Mouse (Mus musculus) liver, postnatal 0 days (tissue): ENCODE measurements around the gene C530008M17Rik. TPM values are rescaled to one million over a fixed set of nuclear protein-coding genes. Genes with fewer than 3 reads are reported as not detected.

ENCODE experiments used
- ATAC-seq: fragments of 200-750 bp; cut with Nextera tagmentation; 2 replicates; pipeline ENCODE4 v1.8.0; 2017; ENCODE audit warnings: mild to moderate bottlenecking, moderate library complexity
- DNase-seq: peaks from one replicate; pipeline ENCODE4 v3.0.0-alpha.2; 2016
- H3K27ac ChIP-seq: fragments of 300-500 bp; sonication (generic); 2 replicates; pipeline ENCODE4 v1.5.1; 2014; ENCODE audit warnings: antibody characterized with exemption, moderate library complexity, mild to moderate bottlenecking, low read depth
- H3K27me3 ChIP-seq: fragments of 300-500 bp; sonication (generic); 2 replicates; pipeline ENCODE4 v1.6.1; 2014; ENCODE audit warnings: low read length, control low read depth, mixed read lengths; ENCODE audit not compliant: insufficient read depth
- H3K36me3 ChIP-seq: fragments of 300-500 bp; sonication (generic); replicated peaks from 2 replicates; pipeline ENCODE4 v1.6.1; 2014; ENCODE audit warnings: mild to moderate bottlenecking, control low read depth, low read length, moderate library complexity, mixed read lengths; ENCODE audit not compliant: insufficient read depth
- H3K4me1 ChIP-seq: fragments of 300-500 bp; sonication (generic); 2 replicates; pipeline ENCODE4 v1.6.1; 2014; ENCODE audit warnings: antibody characterized with exemption, mild to moderate bottlenecking, control low read depth; ENCODE audit not compliant: insufficient read depth
- H3K4me2 ChIP-seq: fragments of 300-500 bp; sonication (generic); 2 replicates; pipeline ENCODE4 v1.6.1; 2014; ENCODE audit warnings: low read depth, mild to moderate bottlenecking, low read length, moderate library complexity, mixed read lengths
- H3K4me3 ChIP-seq: fragments of 300-500 bp; sonication (generic); 2 replicates; pipeline ENCODE4 v1.5.1; 2014; ENCODE audit warnings: low read depth, low read length
- H3K9ac ChIP-seq: fragments of 300-500 bp; sonication (generic); replicated peaks from 2 replicates; pipeline ENCODE4 v1.6.1; 2014; ENCODE audit warnings: mild to moderate bottlenecking, moderate library complexity
- H3K9me3 ChIP-seq: fragments of 300-500 bp; sonication (generic); 2 replicates; pipeline ENCODE4 v1.6.1; 2016; ENCODE audit warnings: mild to moderate bottlenecking, control low read depth, low read length, mixed read lengths
- CTCF ChIP-seq: sonication (generic); IDR thresholded peaks from 2 replicates; pipeline ENCODE4 v1.5.1; 2016; ENCODE audit warnings: antibody characterized with exemption, low read depth
- EP300 ChIP-seq: IDR thresholded peaks from 2 replicates; pipeline ENCODE4 v1.6.1; 2016; ENCODE audit warnings: antibody characterized with exemption, low read depth, mild to moderate bottlenecking
- WGBS: fragments of 180-500 bp; shearing (Covaris S2); extraction: QIAGEN DNeasy Blood & Tissue Kit; methylation state at CpG from one replicate; pipeline ENCODE4 v1.1.7; 2014; ENCODE audit not compliant: insufficient replicate concordance; 5-methylcytosine and 5-hydroxymethylcytosine counted together
- polyA plus RNA-seq: library from polyadenylated mRNA; unstranded; fragments of >200 nt; fragmentation: Nextera tagmentation; extraction: Ambion mirVana; gene quantifications from 2 replicates; pipeline ENCODE4 v1.2.1, GENCODE M21; 2015

The C530008M17Rik gene
- polyA plus RNA-seq, 1 experiment from 2014 or later: 3.9 TPM

DNA sequence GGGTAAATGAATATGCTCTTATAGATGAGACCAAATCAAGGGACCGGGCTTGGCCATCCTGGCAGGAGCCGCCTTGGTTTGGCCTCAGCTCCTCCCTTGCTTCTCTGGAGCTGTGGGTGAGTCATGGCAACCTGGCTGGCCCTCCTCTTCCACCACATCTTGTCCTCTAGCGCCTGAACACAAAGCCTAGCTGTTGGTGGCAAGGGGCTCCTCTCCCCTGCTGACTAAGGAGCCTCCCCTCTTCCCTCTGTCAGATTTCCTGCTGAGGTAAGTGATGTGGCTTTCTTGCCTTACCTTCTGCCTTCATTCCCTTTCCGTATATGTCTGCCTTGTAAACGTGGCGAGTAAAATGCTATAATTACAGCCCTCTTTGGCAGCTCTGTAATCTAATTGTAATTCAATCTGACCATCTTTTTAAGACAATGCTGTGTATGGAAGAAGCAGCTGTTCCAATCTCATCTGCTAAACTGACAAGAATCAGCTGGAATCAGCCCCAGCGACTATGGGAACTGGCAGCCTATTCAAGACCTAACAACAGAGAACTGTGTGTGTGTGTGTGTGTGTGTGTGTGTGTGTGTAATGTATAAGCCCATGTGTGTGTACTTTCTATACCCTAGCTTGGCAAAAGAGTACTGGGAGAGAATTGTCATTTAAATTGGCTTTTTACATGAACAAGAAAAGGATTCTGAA is 126.2 kb downstream of the C530008M17Rik start:
- no peak overlapping the region for H3K27ac ChIP-seq
- ATAC-seq: no peak

DNA sequence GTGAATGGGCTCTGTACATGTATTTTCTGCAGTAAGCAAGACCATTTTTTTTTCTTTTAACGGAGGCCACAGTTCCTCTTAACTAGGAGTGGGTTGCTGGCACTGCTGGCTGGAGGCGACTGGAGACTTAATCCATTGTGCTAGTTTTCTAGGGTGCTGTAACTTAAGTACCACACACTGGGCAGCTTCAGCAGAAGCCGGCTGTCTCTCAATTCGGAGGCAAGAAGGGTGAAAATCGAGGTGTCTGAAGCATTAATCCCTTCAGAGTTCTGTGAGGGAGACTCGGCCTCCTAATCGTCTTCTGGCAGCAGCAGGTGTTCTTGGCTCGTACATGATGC is 126.8 kb downstream of the C530008M17Rik start:
- WGBS: 78% methylated on average over 8 of the region's 8 CpGs
- H3K4me2 ChIP-seq: no peak overlapping the region
- H3K27me3 ChIP-seq: no peaks in the 10 kb centered on the region
- no peak overlapping the region for H3K9ac ChIP-seq
- H3K4me1 ChIP-seq: 0 out of 2 replicates have a peak, but pooled peaks cover 2% of the 10 kb centered on the region
- H3K4me3 ChIP-seq: no peak overlapping the region
- no peaks in the 10 kb centered on the region for H3K9me3 ChIP-seq
- no peaks in the 10 kb centered on the region for H3K36me3 ChIP-seq
- H3K27ac ChIP-seq: no peak overlapping the region
- DNase-seq (no peak), ATAC-seq (no peak)
- TF ChIP-seq CTCF: no peak
- TF ChIP-seq EP300: no peak

More for the DNA sequence above, 126.2 kb downstream of the C530008M17Rik start:
- 75% methylated on average over 7 of the region's 7 CpGs for WGBS
- no peak overlapping the region for H3K4me3 ChIP-seq
- no peaks in the 10 kb centered on the region for H3K36me3 ChIP-seq
- TF ChIP-seq CTCF: no peak
- 0 out of 2 replicates have a peak, but pooled peaks cover 2% of the 10 kb centered on the region for H3K4me1 ChIP-seq
- H3K27me3 ChIP-seq: no peaks in the 10 kb centered on the region
- DNase-seq: no peak
- no peak overlapping the region for H3K4me2 ChIP-seq
- H3K9ac ChIP-seq: no peak overlapping the region
- no peaks in the 10 kb centered on the region for H3K9me3 ChIP-seq

DNA sequence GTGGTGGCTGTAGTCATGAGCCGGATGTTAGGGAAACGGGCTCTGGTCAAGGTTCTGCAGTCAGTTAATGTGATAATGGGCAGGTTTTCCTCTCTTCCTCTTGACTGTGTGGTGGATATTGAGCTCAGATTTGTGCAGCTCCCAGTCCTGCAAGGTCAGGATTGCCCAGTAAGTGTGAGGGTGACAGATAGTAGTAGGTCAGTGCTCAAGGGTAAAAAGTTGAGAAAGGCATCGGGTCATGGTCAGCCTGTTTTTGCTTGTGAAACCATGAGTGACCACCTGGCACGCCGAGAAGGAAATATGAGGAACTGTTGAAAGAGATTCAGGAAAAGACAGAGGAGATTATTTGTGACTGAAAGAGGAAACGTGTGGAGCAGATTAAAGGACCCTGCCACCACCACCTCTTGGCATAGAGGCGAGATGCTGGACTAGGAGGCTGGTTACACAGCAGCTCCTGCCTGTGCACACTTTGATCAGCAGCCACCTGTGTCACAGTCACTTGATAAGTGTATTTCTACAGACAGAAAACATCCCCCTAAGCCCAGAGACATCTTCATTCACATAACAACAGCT is 127.9 kb downstream of the C530008M17Rik start:
- no peak overlapping the region for H3K9ac ChIP-seq
- no peak overlapping the region for H3K4me2 ChIP-seq
- no peaks in the 10 kb centered on the region for H3K27me3 ChIP-seq
- 46% methylated on average over 7 of the region's 7 CpGs for WGBS
- TF ChIP-seq EP300 (no peak), CTCF (no peak)
- ATAC-seq: no peak
- no peak overlapping the region for H3K4me3 ChIP-seq
- 0 out of 2 replicates have a peak, but pooled peaks cover under 1% of the 10 kb centered on the region for H3K4me1 ChIP-seq
- no peaks in the 10 kb centered on the region for H3K36me3 ChIP-seq
- DNase-seq: no peak
- H3K27ac ChIP-seq: no peak overlapping the region
- no peaks in the 10 kb centered on the region for H3K9me3 ChIP-seq

DNA sequence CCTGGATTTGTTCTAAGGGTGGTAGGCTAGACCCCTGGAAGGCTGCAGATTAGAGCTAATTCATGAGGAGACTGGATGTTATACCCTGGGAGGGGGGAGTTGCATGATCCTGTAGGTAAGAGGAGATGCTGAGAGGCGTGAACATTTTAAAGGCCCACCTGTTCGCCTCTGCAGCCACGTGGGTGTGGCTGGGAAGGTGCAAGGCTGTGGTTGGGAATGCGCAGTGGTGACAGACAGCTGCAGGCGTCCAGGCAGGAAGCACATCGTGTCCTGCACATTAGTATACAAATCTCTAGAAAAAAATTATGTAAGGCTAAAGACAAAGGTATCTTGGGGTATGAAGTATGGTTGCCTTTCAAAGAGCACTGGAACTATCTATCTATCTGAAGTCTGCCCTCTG is 128.7 kb downstream of the C530008M17Rik start:
- H3K27me3 ChIP-seq: no peaks in the 10 kb centered on the region
- 75% methylated on average over 6 of the region's 6 CpGs for WGBS
- DNase-seq: no peak
- no peak overlapping the region for H3K4me2 ChIP-seq
- ATAC-seq: no peak
- H3K9ac ChIP-seq: no peak overlapping the region
- no peaks in the 10 kb centered on the region for H3K36me3 ChIP-seq
- no peak for TF ChIP-seq CTCF
- no peak for TF ChIP-seq EP300
- H3K27ac ChIP-seq: no peak overlapping the region
- no peaks in the 10 kb centered on the region for H3K9me3 ChIP-seq
- no peak overlapping the region for H3K4me3 ChIP-seq
- H3K4me1 ChIP-seq: no peaks in the 10 kb centered on the region

DNA sequence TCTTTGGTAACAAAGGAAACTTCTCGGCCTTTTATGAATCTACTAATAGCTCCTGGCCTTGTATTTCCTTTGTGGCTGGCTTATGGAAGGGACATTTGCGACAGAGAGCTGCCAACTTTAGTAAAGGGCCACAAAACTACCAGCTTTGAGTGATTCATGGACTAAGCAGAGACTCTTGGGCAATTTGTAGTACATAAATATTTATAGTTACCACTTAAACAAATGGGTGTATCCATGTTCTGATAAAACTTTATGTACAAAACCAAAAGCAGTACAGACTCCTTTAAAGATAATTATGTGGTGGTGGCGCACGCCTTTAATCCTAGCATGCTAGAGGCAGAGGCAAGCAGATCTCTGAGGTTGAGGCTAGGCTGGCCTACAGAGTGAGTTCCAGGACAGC is 133.6 kb downstream of the C530008M17Rik start:
- no peak for DNase-seq

DNA sequence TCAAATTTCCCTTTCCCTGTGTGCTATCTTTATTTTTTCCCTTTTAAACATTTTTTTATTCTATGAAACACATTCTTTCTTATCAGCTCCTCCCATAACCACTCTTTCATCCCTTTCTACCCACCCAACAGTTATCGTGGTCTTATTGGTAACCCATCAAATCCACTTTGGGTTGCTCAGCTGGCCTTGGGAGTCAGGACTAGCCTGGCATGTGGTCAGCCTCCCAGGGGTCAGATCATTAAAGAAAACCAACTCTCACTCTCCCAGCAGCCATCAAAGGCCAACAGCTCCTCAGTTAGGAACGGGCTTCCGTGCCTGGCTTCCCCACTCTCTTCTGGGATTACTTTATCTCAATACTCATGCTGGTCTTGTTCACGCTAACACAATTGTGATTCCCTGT is 135.0 kb downstream of the C530008M17Rik start:
- no peak overlapping the region for H3K9ac ChIP-seq
- ATAC-seq (no peak), DNase-seq (no peak)
- no peak for TF ChIP-seq EP300
- no peak for TF ChIP-seq CTCF
- H3K27me3 ChIP-seq: no peaks in the 10 kb centered on the region
- no peak overlapping the region for H3K4me2 ChIP-seq
- no peak overlapping the region for H3K27ac ChIP-seq
- H3K9me3 ChIP-seq: no peaks in the 10 kb centered on the region
- no peaks in the 10 kb centered on the region for H3K36me3 ChIP-seq
- no peak overlapping the region for H3K4me3 ChIP-seq
- WGBS: 68% methylated on average over 4 of the region's 4 CpGs
- H3K4me1 ChIP-seq: no peaks in the 10 kb centered on the region

More for the DNA sequence above, 133.6 kb downstream of the C530008M17Rik start:
- no peak for ATAC-seq
- H3K9me3 ChIP-seq: no peaks in the 10 kb centered on the region
- H3K9ac ChIP-seq: no peak overlapping the region
- no peaks in the 10 kb centered on the region for H3K27me3 ChIP-seq
- WGBS: 87% methylated on average over 4 of the region's 4 CpGs
- H3K4me1 ChIP-seq: no peaks in the 10 kb centered on the region
- H3K4me2 ChIP-seq: no peak overlapping the region
- no peak overlapping the region for H3K4me3 ChIP-seq
- no peak overlapping the region for H3K27ac ChIP-seq
- no peaks in the 10 kb centered on the region for H3K36me3 ChIP-seq
- TF ChIP-seq EP300 (no peak), CTCF (no peak)
